Mouse (Mus musculus): Measurements from ENCODE around the gene Fam213a. TPM values are rescaled to one million over a fixed set of nuclear protein-coding genes. Genes with fewer than 3 reads are reported as not detected.

The Fam213a gene
- polyA plus RNA-seq, 1 experiment from 2014 or later: 108 TPM

GRCm38 (mm10) chr14:40967598-40967900 lies 46.0 kb downstream of the Fam213a start:
- Histone ChIP-seq H3K27ac (ENCODE audit: low read depth, low read length) (peak overlapping the region; percentile 79), H3K36me3 (ENCODE audit: control insufficient read depth, insufficient read depth, low read length) (no peaks in the 10 kb centered on the region), H3K4me2 (ENCODE audit: low read depth, low read length) (peak overlapping the region; percentile 90), H3K9me3 (ENCODE audit: control insufficient read depth, low read length) (no peaks in the 10 kb centered on the region), H3K27me3 (ENCODE audit: control insufficient read depth, insufficient read depth, low read length) (no peaks in the 10 kb centered on the region), H3K9ac (replicated peaks; ENCODE audit: low read depth, low read length) (peak overlapping the region; percentile 54), H3K4me1 (ENCODE audit: control insufficient read depth, insufficient read depth, low read length) (peaks cover 15% of the 10 kb centered on the region), H3K4me3 (ENCODE audit: low read depth, low read length) (peak overlapping the region; percentile 57)
- ATAC-seq (ENCODE audit: low read depth): peak; percentile 4; the same call in 1 of the 2 replicates
- WGBS: 1% methylated on average over 6 of the region's 6 CpGs

GRCm38 (mm10) chr14:40966862-40967597 lies 46.6 kb downstream of the Fam213a start:
- no peaks in the 10 kb centered on the region for H3K27me3 ChIP-seq (ENCODE audit: control insufficient read depth, insufficient read depth, low read length)
- peak; percentile 91 for ATAC-seq (ENCODE audit: low read depth)
- WGBS: under 1% methylated on average over 61 of the region's 62 CpGs

DNA sequence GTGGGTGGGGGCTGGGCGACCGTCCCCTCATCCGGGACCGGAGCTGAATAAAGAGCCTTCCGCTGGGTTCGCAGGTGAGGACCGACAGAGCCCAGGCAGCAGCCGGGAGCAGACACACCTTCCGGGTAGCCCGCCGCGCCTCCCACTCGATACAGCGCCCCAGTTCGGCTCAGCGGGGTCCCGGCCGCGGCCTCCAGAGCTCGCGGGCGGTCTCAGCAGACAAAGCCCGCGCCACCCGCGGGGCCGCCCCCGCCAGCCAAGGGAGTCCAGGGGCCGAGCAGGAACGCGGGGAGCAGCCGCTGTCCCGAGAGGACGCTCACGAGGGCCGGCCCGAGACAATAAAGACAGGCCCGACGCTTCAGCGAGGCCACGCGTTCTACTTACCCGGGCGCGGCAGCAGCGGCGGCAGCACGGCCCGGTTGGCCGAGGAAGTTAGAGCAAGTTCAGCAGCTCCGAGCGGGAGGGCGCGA lies 47.2 kb downstream of the Fam213a start, which contains the start of gene Tspan14:
TSS of gene Tspan14 (minus strand) at position 416 of the 470 bp plus-strand sequence.
- under 1% methylated on average over 48 of the region's 54 CpGs for WGBS
- Histone ChIP-seq H3K27me3 (ENCODE audit: control insufficient read depth, insufficient read depth, low read length) (no peaks in the 10 kb centered on the region), H3K27ac (ENCODE audit: low read depth, low read length) (peak within 1 kb of the TSS; percentile 79), H3K4me2 (ENCODE audit: low read depth, low read length) (peak within 1 kb of the TSS; percentile 90), H3K9me3 (ENCODE audit: control insufficient read depth, low read length) (no peaks in the 10 kb centered on the region), H3K36me3 (ENCODE audit: control insufficient read depth, insufficient read depth, low read length) (no peaks in the 10 kb centered on the region), H3K9ac (replicated peaks; ENCODE audit: low read depth, low read length) (peak within 1 kb of the TSS; percentile 60), H3K4me3 (ENCODE audit: low read depth, low read length) (peak within 1 kb of the TSS; percentile 57), H3K4me1 (ENCODE audit: control insufficient read depth, insufficient read depth, low read length) (peaks cover 16% of the 10 kb centered on the region)
- peak; percentile 68 for ATAC-seq (ENCODE audit: low read depth)

More at GRCm38 (mm10) chr14:40966862-40967597, 46.6 kb downstream of the Fam213a start:
- H3K36me3 ChIP-seq (ENCODE audit: control insufficient read depth, insufficient read depth, low read length): no peaks in the 10 kb centered on the region
- H3K9me3 ChIP-seq (ENCODE audit: control insufficient read depth, low read length): no peaks in the 10 kb centered on the region
- peak overlapping the region; percentile 60 for H3K9ac ChIP-seq (replicated peaks; ENCODE audit: low read depth, low read length)
- peaks cover 16% of the 10 kb centered on the region for H3K4me1 ChIP-seq (ENCODE audit: control insufficient read depth, insufficient read depth, low read length)
- peak overlapping the region; percentile 79 for H3K27ac ChIP-seq (ENCODE audit: low read depth, low read length)
- peak overlapping the region; percentile 57 for H3K4me3 ChIP-seq (ENCODE audit: low read depth, low read length)
- H3K4me2 ChIP-seq (ENCODE audit: low read depth, low read length): peak overlapping the region; percentile 90

- H3K9ac ChIP-seq (replicated peaks; ENCODE audit: low read depth, low read length): peak overlapping the region; percentile 60
- peak overlapping the region; percentile 79 for H3K27ac ChIP-seq (ENCODE audit: low read depth, low read length)
- peaks cover 16% of the 10 kb centered on the region for H3K4me1 ChIP-seq (ENCODE audit: control insufficient read depth, insufficient read depth, low read length)
- ATAC-seq (ENCODE audit: low read depth): peak; percentile 13; the same call in 1 of the 2 replicates
- no peaks in the 10 kb centered on the region for H3K9me3 ChIP-seq (ENCODE audit: control insufficient read depth, low read length)
- H3K27me3 ChIP-seq (ENCODE audit: control insufficient read depth, insufficient read depth, low read length): no peaks in the 10 kb centered on the region
- H3K4me2 ChIP-seq (ENCODE audit: low read depth, low read length): peak overlapping the region; percentile 90
- no peaks in the 10 kb centered on the region for H3K36me3 ChIP-seq (ENCODE audit: control insufficient read depth, insufficient read depth, low read length)
- H3K4me3 ChIP-seq (ENCODE audit: low read depth, low read length): peak overlapping the region; percentile 57
- WGBS: 0% methylated on average over 15 of the region's 15 CpGs
Observed at GRCm38 (mm10) chr14:40965507-40966356, 47.9 kb downstream of the Fam213a start.

- no peak for ATAC-seq (ENCODE audit: low read depth)
- Histone ChIP-seq H3K4me3 (ENCODE audit: low read depth, low read length) (peak overlapping the region; percentile 57; the same call in 1 of the 2 replicates), H3K27ac (ENCODE audit: low read depth, low read length) (no peak overlapping the region), H3K9ac (replicated peaks; ENCODE audit: low read depth, low read length) (no peak overlapping the region), H3K27me3 (ENCODE audit: control insufficient read depth, insufficient read depth, low read length) (no peaks in the 10 kb centered on the region), H3K4me1 (ENCODE audit: control insufficient read depth, insufficient read depth, low read length) (peaks cover 16% of the 10 kb centered on the region), H3K9me3 (ENCODE audit: control insufficient read depth, low read length) (no peaks in the 10 kb centered on the region), H3K4me2 (ENCODE audit: low read depth, low read length) (peak overlapping the region; percentile 90), H3K36me3 (ENCODE audit: control insufficient read depth, insufficient read depth, low read length) (no peaks in the 10 kb centered on the region)
Observed at GRCm38 (mm10) chr14:40964881-40965280, 48.7 kb downstream of the Fam213a start.

DNA sequence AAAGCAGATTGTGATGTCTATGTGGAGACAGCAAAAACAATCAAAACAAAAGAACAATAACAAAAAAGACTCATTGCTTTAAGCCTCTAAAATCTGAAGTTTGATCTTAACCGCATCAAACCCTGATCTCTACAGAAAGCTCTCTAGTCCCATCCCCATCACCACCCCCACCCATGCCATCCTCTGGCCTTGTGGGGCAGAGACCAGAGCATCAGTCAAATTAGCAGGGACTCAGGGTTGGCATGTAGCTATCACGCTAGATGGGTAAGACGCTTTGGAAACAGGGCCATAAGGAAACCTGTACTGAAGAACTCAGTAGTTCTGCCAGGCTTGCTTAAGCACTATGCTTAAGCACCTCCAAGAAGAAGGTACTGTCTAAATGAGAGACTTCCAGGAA lies 49.4 kb downstream of the Fam213a start:
- H3K4me1 ChIP-seq (ENCODE audit: control insufficient read depth, insufficient read depth, low read length): peaks cover 18% of the 10 kb centered on the region
- no peak for ATAC-seq (ENCODE audit: low read depth)
- H3K27me3 ChIP-seq (ENCODE audit: control insufficient read depth, insufficient read depth, low read length): no peaks in the 10 kb centered on the region
- no peaks in the 10 kb centered on the region for H3K36me3 ChIP-seq (ENCODE audit: control insufficient read depth, insufficient read depth, low read length)
- peak overlapping the region; percentile 23; the same call in 1 of the 2 replicates for H3K4me2 ChIP-seq (ENCODE audit: low read depth, low read length)
- H3K9me3 ChIP-seq (ENCODE audit: control insufficient read depth, low read length): no peaks in the 10 kb centered on the region
- H3K27ac ChIP-seq (ENCODE audit: low read depth, low read length): no peak overlapping the region
- H3K4me3 ChIP-seq (ENCODE audit: low read depth, low read length): no peak overlapping the region
- no peak overlapping the region for H3K9ac ChIP-seq (replicated peaks; ENCODE audit: low read depth, low read length)
- WGBS: 91% methylated on average over 3 of the region's 3 CpGs

GRCm38 (mm10) chr14:40963501-40964213 lies 49.9 kb downstream of the Fam213a start:
- no peak overlapping the region for H3K4me3 ChIP-seq (ENCODE audit: low read depth, low read length)
- ATAC-seq (ENCODE audit: low read depth): no peak
- H3K27me3 ChIP-seq (ENCODE audit: control insufficient read depth, insufficient read depth, low read length): no peaks in the 10 kb centered on the region
- no peaks in the 10 kb centered on the region for H3K36me3 ChIP-seq (ENCODE audit: control insufficient read depth, insufficient read depth, low read length)
- no peaks in the 10 kb centered on the region for H3K9me3 ChIP-seq (ENCODE audit: control insufficient read depth, low read length)
- 71% methylated on average over 3 of the region's 3 CpGs for WGBS
- H3K4me1 ChIP-seq (ENCODE audit: control insufficient read depth, insufficient read depth, low read length): peaks cover 21% of the 10 kb centered on the region
- H3K27ac ChIP-seq (ENCODE audit: low read depth, low read length): no peak overlapping the region
- H3K9ac ChIP-seq (replicated peaks; ENCODE audit: low read depth, low read length): no peak overlapping the region
- peak overlapping the region; percentile 23; the same call in 1 of the 2 replicates for H3K4me2 ChIP-seq (ENCODE audit: low read depth, low read length)

- Histone ChIP-seq H3K9ac (replicated peaks; ENCODE audit: low read depth, low read length) (0 out of 2 replicates have a peak overlapping the region, but pooled peaks have one; percentile 7), H3K27me3 (ENCODE audit: control insufficient read depth, insufficient read depth, low read length) (no peaks in the 10 kb centered on the region), H3K4me3 (ENCODE audit: low read depth, low read length) (no peak overlapping the region), H3K27ac (ENCODE audit: low read depth, low read length) (no peak overlapping the region), H3K9me3 (ENCODE audit: control insufficient read depth, low read length) (no peaks in the 10 kb centered on the region), H3K4me1 (ENCODE audit: control insufficient read depth, insufficient read depth, low read length) (peaks cover 32% of the 10 kb centered on the region), H3K36me3 (ENCODE audit: control insufficient read depth, insufficient read depth, low read length) (no peaks in the 10 kb centered on the region), H3K4me2 (ENCODE audit: low read depth, low read length) (no peak overlapping the region)
- 68% methylated on average over 11 of the region's 11 CpGs for WGBS
- no peak for ATAC-seq (ENCODE audit: low read depth)
Observed at GRCm38 (mm10) chr14:40962365-40963290, 51.0 kb downstream of the Fam213a start.
